Mouse (Mus musculus): ENCODE measurements around the gene Lipk. TPM values are rescaled to one million over a fixed set of nuclear protein-coding genes. Genes with fewer than 3 reads are reported as not detected.

Gene Lipk
- polyA plus RNA-seq, 1 experiment from 2014 or later, result not detected

DNA sequence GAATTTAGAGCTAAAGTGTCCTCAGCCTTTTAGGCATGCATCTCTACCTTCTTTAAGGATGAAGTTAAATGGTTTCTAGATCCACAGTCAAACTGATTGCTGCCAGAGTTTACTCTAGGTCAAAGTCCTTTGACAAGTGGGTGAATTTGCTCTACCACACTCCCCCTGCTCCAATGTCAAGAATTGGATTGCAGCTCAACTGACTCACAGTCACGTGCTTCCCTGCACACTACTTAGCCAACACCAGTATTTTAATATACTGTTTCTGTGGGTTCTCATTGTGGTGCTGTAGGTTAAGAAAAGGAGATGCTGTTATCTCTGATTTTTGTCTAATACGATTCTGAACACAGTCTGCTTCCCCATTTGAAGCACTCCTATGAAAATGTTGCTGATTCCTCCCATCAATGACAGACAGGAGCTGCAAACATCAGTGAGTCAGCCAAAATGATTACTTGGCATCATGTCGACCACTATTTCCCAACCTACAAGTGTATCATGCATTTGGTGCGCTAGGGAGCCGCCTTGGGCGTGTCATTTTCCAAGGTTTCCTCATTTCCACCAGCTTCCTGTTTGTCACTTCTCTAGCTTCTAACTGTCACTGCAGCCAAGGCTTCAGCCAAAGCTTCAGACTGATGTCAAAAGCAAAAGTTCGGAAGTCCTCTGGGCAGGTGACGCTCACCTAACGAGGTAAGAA, 58.8 kb downstream of the Lipk start, which contains the start of gene Lipn:
TSS of gene Lipn (plus strand) at position 580 of the 694 bp plus-strand sequence.
- H3K27ac ChIP-seq (ENCODE audit: low read length), result no peak within 1 kb of the TSS
- ATAC-seq (no peak), DNase-seq (ENCODE audit: low spot score) (no peak)
- no peaks in the 10 kb centered on the region for H3K9me3 ChIP-seq (ENCODE audit: low read length)
- TF ChIP-seq CTCF (IDR thresholded peaks at IDR 0.05) (no peak), EP300 (IDR thresholded peaks at IDR 0.05) (no peak)
- no peaks in the 10 kb centered on the region for H3K36me3 ChIP-seq (ENCODE audit: insufficient read depth, low read length)
- no peaks in the 10 kb centered on the region for H3K27me3 ChIP-seq (replicated peaks; ENCODE audit: insufficient read depth, low read length)
- H3K9ac ChIP-seq (replicated peaks; ENCODE audit: low read depth), result no peak within 1 kb of the TSS
- no peak within 1 kb of the TSS for H3K4me3 ChIP-seq (ENCODE audit: low read depth, low read length)
- H3K4me2 ChIP-seq (replicated peaks; ENCODE audit: low read depth, low read length), result no peak within 1 kb of the TSS
- WGBS, result 77% methylated on average over 9 of the region's 9 CpGs
- H3K4me1 ChIP-seq (ENCODE audit: insufficient read depth, low read depth, low read length), result no peaks in the 10 kb centered on the region

DNA sequence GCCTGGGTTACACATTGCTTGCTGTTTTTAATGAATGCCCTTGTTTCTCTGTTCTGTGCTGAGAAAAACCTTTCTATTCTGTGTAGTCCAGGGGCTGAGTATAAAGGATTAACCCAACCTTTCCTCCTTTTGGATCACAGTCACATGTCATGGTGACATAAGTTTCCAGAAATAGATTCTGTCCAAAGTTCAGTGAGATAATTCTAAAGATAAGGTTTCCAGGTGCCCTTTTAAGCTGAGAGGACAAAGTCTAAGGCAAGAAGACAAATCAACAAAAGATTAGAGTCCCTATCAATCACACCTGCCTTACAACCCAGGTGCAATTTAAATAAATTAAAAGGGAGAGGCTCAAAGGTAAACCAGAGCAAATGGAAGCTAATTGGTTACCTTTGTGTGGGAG, 66.1 kb downstream of the Lipk start:
- ATAC-seq, result no peak
- TF ChIP-seq EP300 (IDR thresholded peaks at IDR 0.05) (no peak), CTCF (IDR thresholded peaks at IDR 0.05) (no peak)
- H3K27ac ChIP-seq (ENCODE audit: low read length), result no peak overlapping the region
- no peak overlapping the region for H3K4me2 ChIP-seq (replicated peaks; ENCODE audit: low read depth, low read length)
- no peaks in the 10 kb centered on the region for H3K27me3 ChIP-seq (replicated peaks; ENCODE audit: insufficient read depth, low read length)
- no peaks in the 10 kb centered on the region for H3K4me1 ChIP-seq (ENCODE audit: insufficient read depth, low read depth, low read length)
- H3K4me3 ChIP-seq (ENCODE audit: low read depth, low read length), result no peak overlapping the region
- H3K9me3 ChIP-seq (ENCODE audit: low read length), result no peaks in the 10 kb centered on the region
- DNase-seq (ENCODE audit: low spot score), result no peak
- no peak overlapping the region for H3K9ac ChIP-seq (replicated peaks; ENCODE audit: low read depth)
- no peaks in the 10 kb centered on the region for H3K36me3 ChIP-seq (ENCODE audit: insufficient read depth, low read length)

DNA sequence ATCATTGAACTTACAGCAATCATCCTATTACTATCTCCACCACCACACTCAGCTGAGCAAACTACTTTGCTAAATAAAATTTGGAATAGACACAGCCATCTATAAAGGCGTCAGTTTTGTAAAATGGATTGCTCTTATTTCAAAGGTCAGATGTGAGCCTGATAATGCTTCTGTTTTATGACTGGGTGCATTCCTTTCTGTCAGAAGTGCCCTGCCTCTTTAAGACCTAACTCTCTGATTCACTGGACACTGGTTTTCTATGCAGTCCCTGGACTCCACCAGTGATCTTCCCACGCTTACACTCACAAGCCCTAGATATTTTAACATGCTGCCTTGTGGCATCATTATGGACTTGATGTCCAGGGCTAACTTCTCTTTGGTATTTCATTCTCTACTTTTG, 70.0 kb downstream of the Lipk start:
- Histone ChIP-seq H3K4me3 (ENCODE audit: low read depth, low read length) (no peak overlapping the region), H3K27ac (ENCODE audit: low read length) (no peak overlapping the region), H3K27me3 (replicated peaks; ENCODE audit: insufficient read depth, low read length) (no peaks in the 10 kb centered on the region), H3K9ac (replicated peaks; ENCODE audit: low read depth) (no peak overlapping the region), H3K36me3 (ENCODE audit: insufficient read depth, low read length) (no peaks in the 10 kb centered on the region), H3K4me2 (replicated peaks; ENCODE audit: low read depth, low read length) (no peak overlapping the region), H3K4me1 (ENCODE audit: insufficient read depth, low read depth, low read length) (no peaks in the 10 kb centered on the region), H3K9me3 (ENCODE audit: low read length) (no peaks in the 10 kb centered on the region)
- TF ChIP-seq EP300 (IDR thresholded peaks at IDR 0.05) (no peak), CTCF (IDR thresholded peaks at IDR 0.05) (no peak)
- WGBS, result 49% methylated on average over 2 of the region's 2 CpGs
- no peak for DNase-seq (ENCODE audit: low spot score)
- ATAC-seq, result no peak

DNA sequence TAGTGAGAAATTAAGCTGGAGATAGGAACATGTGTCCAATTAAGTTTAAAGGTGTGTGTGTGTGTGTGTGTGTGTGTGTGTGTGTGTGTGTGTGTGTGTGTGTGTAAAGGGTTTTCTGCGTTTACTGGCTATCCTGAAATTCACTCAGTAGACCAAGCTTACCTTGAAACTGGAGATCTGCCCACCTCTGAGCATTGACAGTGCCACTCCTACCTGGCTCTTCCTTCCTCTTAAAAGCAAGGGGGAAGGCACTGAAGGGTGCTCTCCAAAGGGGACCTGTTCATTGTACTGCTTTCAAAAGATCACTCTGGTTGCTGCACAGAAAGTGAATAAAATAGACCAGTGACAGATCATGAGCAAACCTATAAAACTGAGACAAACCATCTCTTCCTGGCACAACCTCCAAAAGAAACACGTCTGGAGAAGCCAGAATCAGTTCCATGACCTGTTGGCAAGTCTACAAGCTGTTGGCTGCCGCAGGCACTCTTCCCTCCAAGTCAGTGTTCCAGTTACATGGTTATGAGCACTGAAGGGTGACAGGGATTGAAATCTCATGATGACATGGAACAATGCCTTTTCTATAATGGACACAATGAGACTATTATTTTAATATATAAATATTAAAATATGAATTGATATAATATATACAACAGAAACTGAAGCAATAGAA, 81.1 kb downstream of the Lipk start:
- TF ChIP-seq EP300 (IDR thresholded peaks at IDR 0.05), result no peak
- no peak for TF ChIP-seq CTCF (IDR thresholded peaks at IDR 0.05)

DNA sequence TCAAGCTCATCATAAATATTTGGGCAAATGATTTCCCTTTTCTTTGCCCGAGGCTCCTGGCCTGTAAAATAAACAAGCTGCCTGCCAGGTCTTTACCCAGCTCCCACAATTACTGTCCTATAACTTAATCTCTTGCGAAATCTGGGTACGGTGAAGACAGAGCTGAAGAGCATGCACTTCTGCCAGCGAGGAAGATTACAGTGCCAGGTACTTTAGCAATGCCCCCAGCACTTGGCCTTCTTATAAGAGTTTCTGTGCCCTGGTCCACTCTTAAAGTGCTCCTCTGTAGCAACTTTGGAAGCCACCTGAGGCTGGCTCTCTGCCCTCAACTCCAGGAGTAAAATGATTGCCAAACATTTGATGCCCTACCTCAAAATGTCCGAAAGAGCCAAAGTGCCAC, 87.3 kb downstream of the Lipk start:
- DNase-seq (ENCODE audit: low spot score) (no peak), ATAC-seq (no peak)
- Histone ChIP-seq H3K27me3 (replicated peaks; ENCODE audit: insufficient read depth, low read length) (no peaks in the 10 kb centered on the region), H3K4me2 (replicated peaks; ENCODE audit: low read depth, low read length) (no peak overlapping the region), H3K9me3 (ENCODE audit: low read length) (no peaks in the 10 kb centered on the region), H3K9ac (replicated peaks; ENCODE audit: low read depth) (no peak overlapping the region), H3K4me1 (ENCODE audit: insufficient read depth, low read depth, low read length) (no peaks in the 10 kb centered on the region), H3K27ac (ENCODE audit: low read length) (no peak overlapping the region), H3K36me3 (ENCODE audit: insufficient read depth, low read length) (no peaks in the 10 kb centered on the region), H3K4me3 (ENCODE audit: low read depth, low read length) (no peak overlapping the region)
- TF ChIP-seq EP300 (IDR thresholded peaks at IDR 0.05), result no peak
- TF ChIP-seq CTCF (IDR thresholded peaks at IDR 0.05), result no peak
- 39% methylated on average over 5 of the region's 5 CpGs for whole genome bisulfite sequencing

More for the DNA sequence above, 81.1 kb downstream of the Lipk start:
- Histone ChIP-seq H3K4me3 (ENCODE audit: low read depth, low read length) (no peak overlapping the region), H3K4me1 (ENCODE audit: insufficient read depth, low read depth, low read length) (no peaks in the 10 kb centered on the region), H3K36me3 (ENCODE audit: insufficient read depth, low read length) (no peaks in the 10 kb centered on the region), H3K27ac (ENCODE audit: low read length) (no peak overlapping the region), H3K27me3 (replicated peaks; ENCODE audit: insufficient read depth, low read length) (no peaks in the 10 kb centered on the region), H3K4me2 (replicated peaks; ENCODE audit: low read depth, low read length) (no peak overlapping the region), H3K9me3 (ENCODE audit: low read length) (no peaks in the 10 kb centered on the region), H3K9ac (replicated peaks; ENCODE audit: low read depth) (no peak overlapping the region)
- WGBS, result 65% methylated on average over 3 of the region's 3 CpGs
- ATAC-seq (no peak), DNase-seq (ENCODE audit: low spot score) (no peak)

DNA sequence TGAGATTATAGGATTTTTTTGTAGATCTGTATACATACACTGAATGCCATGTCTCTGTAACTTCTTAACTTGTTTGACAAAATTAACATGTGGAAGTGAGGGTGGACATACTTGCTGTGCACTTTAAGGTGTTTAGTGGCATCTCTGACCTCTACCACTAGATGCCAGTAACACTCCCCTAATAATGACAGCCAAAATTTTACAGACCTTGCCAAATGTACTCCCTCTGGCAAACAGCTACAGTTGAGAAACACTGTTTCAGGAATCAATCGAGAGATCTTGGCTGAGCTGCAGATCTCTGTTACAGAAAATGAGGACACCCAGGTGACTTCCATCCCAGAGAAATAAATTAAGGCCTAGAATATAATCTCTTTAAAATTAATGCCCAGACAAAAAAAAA, 88.1 kb downstream of the Lipk start:
- ATAC-seq, result no peak
- Histone ChIP-seq H3K4me3 (ENCODE audit: low read depth, low read length) (no peak overlapping the region), H3K9ac (replicated peaks; ENCODE audit: low read depth) (no peak overlapping the region), H3K9me3 (ENCODE audit: low read length) (no peaks in the 10 kb centered on the region), H3K4me1 (ENCODE audit: insufficient read depth, low read depth, low read length) (no peaks in the 10 kb centered on the region), H3K27me3 (replicated peaks; ENCODE audit: insufficient read depth, low read length) (no peaks in the 10 kb centered on the region), H3K27ac (ENCODE audit: low read length) (no peak overlapping the region), H3K36me3 (ENCODE audit: insufficient read depth, low read length) (no peaks in the 10 kb centered on the region), H3K4me2 (replicated peaks; ENCODE audit: low read depth, low read length) (no peak overlapping the region)
- 41% methylated on average over 1 of the region's 1 CpGs for WGBS
- no peak for DNase-seq (ENCODE audit: low spot score)
- TF ChIP-seq CTCF (IDR thresholded peaks at IDR 0.05) (no peak), EP300 (IDR thresholded peaks at IDR 0.05) (no peak)

Small RNA genes lying within 50 kb of the gene (microRNA-seq; reads per million reads assigned to microRNA genes)
- gene Gm23334, result not detected

Other genes with a start within 250 kb of the Lipk start
- gene Lipo3, start 246.3 kb upstream of the Lipk start, polyA plus RNA-seq (2015; fragmentation: Nextera tagmentation; extraction: Ambion mirVana), result 18.2 and 20.5 TPM in 2 replicates
- gene Lipo1, start 220.8 kb upstream of the Lipk start, polyA plus RNA-seq (2015; fragmentation: Nextera tagmentation; extraction: Ambion mirVana), result not detected in 2 replicates
- gene Lipf, start 47.1 kb upstream of the Lipk start, polyA plus RNA-seq (2015; fragmentation: Nextera tagmentation; extraction: Ambion mirVana), result not detected in 2 replicates
- gene Lipn, start 59.1 kb downstream of the Lipk start, polyA plus RNA-seq (2015; fragmentation: Nextera tagmentation; extraction: Ambion mirVana), result not detected in 2 replicates
- not detected in 2 replicates for gene Lipm, start 92.6 kb downstream of the Lipk start, polyA plus RNA-seq (2015; fragmentation: Nextera tagmentation; extraction: Ambion mirVana)
- gene Ankrd22, start 157.8 kb downstream of the Lipk start, polyA plus RNA-seq (2015; fragmentation: Nextera tagmentation; extraction: Ambion mirVana), result 0.05 and 0.14 TPM in 2 replicates
- gene Stambpl1, start 183.9 kb downstream of the Lipk start, polyA plus RNA-seq (2015; fragmentation: Nextera tagmentation; extraction: Ambion mirVana), result 7.5 and 9.7 TPM in 2 replicates
- 265 and 293 TPM in 2 replicates for gene Acta2, start 247.3 kb downstream of the Lipk start, polyA plus RNA-seq (2015; fragmentation: Nextera tagmentation; extraction: Ambion mirVana)